Mouse (Mus musculus): ENCODE data around the gene Whrn. TPM values are rescaled to one million over a fixed set of nuclear protein-coding genes. Genes with fewer than 3 reads are reported as not detected.

The Whrn gene
- polyA plus RNA-seq, 1 experiment from 2014 or later = 1.9 TPM

DNA sequence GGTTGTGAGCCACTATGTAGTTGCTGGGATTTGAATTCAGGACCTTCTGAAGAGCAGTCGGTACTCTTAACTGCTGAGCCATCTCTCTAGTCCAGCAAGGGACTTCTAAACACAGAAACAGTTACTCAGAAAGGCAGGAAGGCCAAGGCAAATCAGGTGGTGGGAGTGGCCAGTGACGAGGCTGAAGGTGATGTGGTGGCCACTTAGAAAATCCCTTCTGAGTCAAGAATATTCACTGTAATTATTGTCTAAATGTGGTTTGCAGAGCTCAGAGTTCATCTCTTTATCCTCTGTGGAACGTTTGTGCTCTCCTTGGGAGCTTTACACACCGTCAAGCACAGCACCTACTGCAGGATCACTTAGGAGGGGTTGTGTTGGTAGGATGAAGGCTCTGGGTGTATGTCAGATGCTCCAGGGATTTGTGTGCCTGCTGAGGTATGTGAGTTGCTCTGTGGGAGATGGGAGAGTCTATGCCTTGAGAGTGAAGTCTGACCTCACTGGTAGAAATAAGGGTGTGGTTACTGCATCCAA, 18.7 kb upstream of the Whrn start:
- no peak for ATAC-seq (replicated peaks; ENCODE audit: insufficient number of reproducible peaks, insufficient read depth, low FRiP score, low read depth)
- H3K27ac ChIP-seq = no peak overlapping the region
- no peaks in the 10 kb centered on the region for H3K9me3 ChIP-seq (replicated peaks)
- WGBS = 64% methylated on average over 4 of the region's 4 CpGs
- no peak overlapping the region for H3K9ac ChIP-seq
- no peaks in the 10 kb centered on the region for H3K4me1 ChIP-seq (replicated peaks)
- H3K36me3 ChIP-seq = no peaks in the 10 kb centered on the region
- no peak overlapping the region for H3K4me3 ChIP-seq
- H3K27me3 ChIP-seq = no peaks in the 10 kb centered on the region
- H3K4me2 ChIP-seq = no peak overlapping the region

DNA sequence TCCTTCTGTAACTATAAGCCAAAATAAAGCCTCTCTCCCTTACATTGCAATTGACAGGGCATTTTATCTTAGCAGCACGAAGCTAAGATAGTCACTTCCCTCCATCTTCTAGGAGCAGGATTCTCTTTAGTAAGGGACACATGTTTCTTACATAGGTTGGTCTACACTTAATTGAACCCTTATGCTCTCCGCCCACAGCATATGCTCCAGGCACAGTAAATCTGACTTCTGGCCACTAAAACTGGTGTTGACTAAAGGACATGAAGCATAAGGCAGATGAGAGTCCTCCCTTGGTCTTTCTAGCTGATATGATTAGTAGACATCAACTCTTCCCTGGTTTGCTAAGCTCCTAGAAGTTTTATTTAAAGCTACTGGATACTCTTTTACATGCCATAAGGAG, 17.1 kb upstream of the Whrn start:
- 62% methylated on average over 2 of the region's 2 CpGs for WGBS
- no peaks in the 10 kb centered on the region for H3K4me1 ChIP-seq (replicated peaks)
- H3K9me3 ChIP-seq (replicated peaks) = no peaks in the 10 kb centered on the region
- no peak overlapping the region for H3K4me3 ChIP-seq
- H3K4me2 ChIP-seq = no peak overlapping the region
- ATAC-seq (replicated peaks; ENCODE audit: insufficient number of reproducible peaks, insufficient read depth, low FRiP score, low read depth) = no peak
- H3K27ac ChIP-seq = no peak overlapping the region
- no peaks in the 10 kb centered on the region for H3K27me3 ChIP-seq
- no peaks in the 10 kb centered on the region for H3K36me3 ChIP-seq
- no peak overlapping the region for H3K9ac ChIP-seq

- ATAC-seq (replicated peaks; ENCODE audit: insufficient number of reproducible peaks, insufficient read depth, low FRiP score, low read depth) = no peak
- Histone ChIP-seq H3K4me3 (no peak overlapping the region), H3K27me3 (no peaks in the 10 kb centered on the region), H3K9ac (no peak overlapping the region), H3K27ac (no peak overlapping the region), H3K4me1 (replicated peaks) (no peaks in the 10 kb centered on the region), H3K9me3 (replicated peaks) (no peaks in the 10 kb centered on the region), H3K4me2 (no peak overlapping the region), H3K36me3 (no peaks in the 10 kb centered on the region)
- WGBS = 21% methylated on average over 4 of the region's 4 CpGs
Measured at GRCm38 (mm10) chr4:63508232-63508631, 12.4 kb upstream of the Whrn start.

GRCm38 (mm10) chr4:63507478-63507877, 11.7 kb upstream of the Whrn start:
- 76% methylated on average over 5 of the region's 5 CpGs for WGBS
- ATAC-seq (replicated peaks; ENCODE audit: insufficient number of reproducible peaks, insufficient read depth, low FRiP score, low read depth) = no peak
- Histone ChIP-seq H3K9me3 (replicated peaks) (no peaks in the 10 kb centered on the region), H3K4me1 (replicated peaks) (no peaks in the 10 kb centered on the region), H3K9ac (no peak overlapping the region), H3K27ac (no peak overlapping the region), H3K4me2 (no peak overlapping the region), H3K4me3 (no peak overlapping the region), H3K27me3 (no peaks in the 10 kb centered on the region), H3K36me3 (no peaks in the 10 kb centered on the region)

- no peaks in the 10 kb centered on the region for H3K9me3 ChIP-seq (replicated peaks)
- H3K4me2 ChIP-seq = no peak overlapping the region
- no peaks in the 10 kb centered on the region for H3K4me1 ChIP-seq (replicated peaks)
- H3K4me3 ChIP-seq = no peak overlapping the region
- no peak overlapping the region for H3K27ac ChIP-seq
- H3K9ac ChIP-seq = no peak overlapping the region
- WGBS = 64% methylated on average over 5 of the region's 5 CpGs
- no peak for ATAC-seq (replicated peaks; ENCODE audit: insufficient number of reproducible peaks, insufficient read depth, low FRiP score, low read depth)
- H3K36me3 ChIP-seq = no peaks in the 10 kb centered on the region
- peaks cover 17% of the 10 kb centered on the region for H3K27me3 ChIP-seq
Measured at GRCm38 (mm10) chr4:63503949-63504348, 8.2 kb upstream of the Whrn start.

GRCm38 (mm10) chr4:63501050-63501449, 5.3 kb upstream of the Whrn start:
- H3K36me3 ChIP-seq = no peaks in the 10 kb centered on the region
- H3K27me3 ChIP-seq = peaks cover 33% of the 10 kb centered on the region
- peaks cover 4% of the 10 kb centered on the region; the same call in 1 of the 2 replicates for H3K4me1 ChIP-seq (replicated peaks)
- H3K4me2 ChIP-seq = no peak overlapping the region
- H3K9me3 ChIP-seq (replicated peaks) = no peaks in the 10 kb centered on the region
- no peak for ATAC-seq (replicated peaks; ENCODE audit: insufficient number of reproducible peaks, insufficient read depth, low FRiP score, low read depth)
- no peak overlapping the region for H3K4me3 ChIP-seq
- WGBS = 54% methylated on average over 5 of the region's 5 CpGs
- no peak overlapping the region for H3K27ac ChIP-seq
- no peak overlapping the region for H3K9ac ChIP-seq

GRCm38 (mm10) chr4:63498346-63498745, 2.6 kb upstream of the Whrn start:
- H3K27ac ChIP-seq = no peak overlapping the region
- H3K4me3 ChIP-seq = no peak overlapping the region
- WGBS = 33% methylated on average over 3 of the region's 3 CpGs
- H3K4me1 ChIP-seq (replicated peaks) = peaks cover 22% of the 10 kb centered on the region
- H3K36me3 ChIP-seq = no peaks in the 10 kb centered on the region
- no peak for ATAC-seq (replicated peaks; ENCODE audit: insufficient number of reproducible peaks, insufficient read depth, low FRiP score, low read depth)
- no peaks in the 10 kb centered on the region for H3K9me3 ChIP-seq (replicated peaks)
- H3K4me2 ChIP-seq = no peak overlapping the region
- H3K9ac ChIP-seq = no peak overlapping the region
- peaks cover 49% of the 10 kb centered on the region for H3K27me3 ChIP-seq

GRCm38 (mm10) chr4:63496312-63496711, 521 bp upstream of the Whrn start:
- WGBS = 18% methylated on average over 6 of the region's 6 CpGs
- Histone ChIP-seq H3K4me3 (peak overlapping the region; percentile 64), H3K27me3 (peaks cover 49% of the 10 kb centered on the region), H3K36me3 (no peaks in the 10 kb centered on the region), H3K4me2 (peak overlapping the region; percentile 98), H3K27ac (no peak overlapping the region), H3K9ac (peak overlapping the region; percentile 66), H3K9me3 (replicated peaks) (no peaks in the 10 kb centered on the region), H3K4me1 (replicated peaks) (peaks cover 22% of the 10 kb centered on the region)
- no peak for ATAC-seq (replicated peaks; ENCODE audit: insufficient number of reproducible peaks, insufficient read depth, low FRiP score, low read depth)

GRCm38 (mm10) chr4:63494967-63495914, 550 bp downstream of the Whrn start:
- Histone ChIP-seq H3K27ac (no peak overlapping the region), H3K4me1 (replicated peaks) (peaks cover 22% of the 10 kb centered on the region), H3K27me3 (peaks cover 39% of the 10 kb centered on the region), H3K9me3 (replicated peaks) (no peaks in the 10 kb centered on the region), H3K9ac (peak overlapping the region; percentile 66), H3K36me3 (no peaks in the 10 kb centered on the region), H3K4me2 (peak overlapping the region; percentile 98), H3K4me3 (peak overlapping the region; percentile 64)
- under 1% methylated on average over 106 of the region's 107 CpGs for WGBS
- ATAC-seq (replicated peaks; ENCODE audit: insufficient number of reproducible peaks, insufficient read depth, low FRiP score, low read depth) = peak; percentile 56

GRCm38 (mm10) chr4:63494401-63494966, 1.3 kb downstream of the Whrn start:
- Histone ChIP-seq H3K4me1 (replicated peaks) (peaks cover 22% of the 10 kb centered on the region), H3K9ac (peak overlapping the region; percentile 66), H3K9me3 (replicated peaks) (no peaks in the 10 kb centered on the region), H3K36me3 (no peaks in the 10 kb centered on the region), H3K4me2 (peak overlapping the region; percentile 98), H3K27me3 (peaks cover 32% of the 10 kb centered on the region), H3K27ac (no peak overlapping the region), H3K4me3 (peak overlapping the region; percentile 64)
- no peak; the same call in 1 of the 2 replicates for ATAC-seq (replicated peaks; ENCODE audit: insufficient number of reproducible peaks, insufficient read depth, low FRiP score, low read depth)
- 4% methylated on average over 43 of the region's 43 CpGs for WGBS

GRCm38 (mm10) chr4:63493351-63494121, 2.3 kb downstream of the Whrn start:
- WGBS = 58% methylated on average over 9 of the region's 9 CpGs
- H3K9ac ChIP-seq = no peak overlapping the region
- no peaks in the 10 kb centered on the region for H3K36me3 ChIP-seq
- no peak overlapping the region for H3K4me3 ChIP-seq
- H3K27me3 ChIP-seq = peaks cover 31% of the 10 kb centered on the region
- H3K9me3 ChIP-seq (replicated peaks) = no peaks in the 10 kb centered on the region
- no peak for ATAC-seq (replicated peaks; ENCODE audit: insufficient number of reproducible peaks, insufficient read depth, low FRiP score, low read depth)
- H3K4me2 ChIP-seq = peak overlapping the region; percentile 98; the same call in 1 of the 2 replicates
- peaks cover 22% of the 10 kb centered on the region for H3K4me1 ChIP-seq (replicated peaks)
- H3K27ac ChIP-seq = no peak overlapping the region
